Mouse (Mus musculus): ENCODE data around the gene Tank.

GRCm38 (mm10) chr2:61655382-61656281 is 77.2 kb downstream of the Tank start:
- TF ChIP-seq EP300 (IDR thresholded peaks at IDR 0.05; ENCODE audit: low read depth) (no peak), CTCF (IDR thresholded peaks at IDR 0.05; ENCODE audit: low read depth) (no peak)

Data from liver, embryonic 14.5 days (tissue).